Mouse (Mus musculus) E14TG2a.4 (cell line): Measurements from ENCODE around the gene Lmbr1l.

Experiments
- CTCF ChIP-seq: conservative IDR thresholded peaks from 2 replicates; pipeline ENCODE4 v1.5.1; 2014; ENCODE audit warnings: low read length
- POU5F1 ChIP-seq: IDR thresholded peaks from 2 replicates; pipeline ENCODE4 v1.6.1; 2014; ENCODE audit warnings: low read length, borderline replicate concordance

DNA sequence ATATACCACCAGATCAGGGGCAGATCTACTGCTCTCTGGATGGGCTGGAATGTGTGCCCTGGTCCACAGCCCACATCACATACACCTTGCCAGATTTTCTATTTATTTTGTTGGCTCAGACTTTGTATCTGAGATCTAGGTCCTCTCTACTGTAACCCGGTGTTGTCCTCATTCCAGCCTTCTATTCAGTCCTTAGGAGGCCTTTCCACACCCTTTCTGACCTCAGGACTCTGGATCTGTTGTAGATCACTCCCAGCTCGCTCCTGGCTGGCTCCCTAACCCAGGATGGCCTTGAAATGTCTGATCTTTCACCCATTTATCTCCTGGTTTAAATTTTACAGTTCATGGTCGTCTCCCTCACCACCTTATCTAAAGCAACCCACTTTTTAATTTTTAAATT lies 6.7 kb upstream of the Lmbr1l start:
- TF ChIP-seq CTCF (no peak), POU5F1 (no peak)
